Mouse (Mus musculus) brain, adult 10 weeks (tissue): ENCODE data around the gene Syce1. TPM values are rescaled to one million over a fixed set of nuclear protein-coding genes. Genes with fewer than 3 reads are reported as not detected.

ENCODE experiments used
- polyA plus RNA-seq: library from polyadenylated mRNA; stranded (reverse); fragments of 350-450 nt; fragmentation: Illumina TruSeq; extraction: RNeasy Lipid Tissue Mini Kit (QIAGEN cat#74804); gene quantifications from one replicate; pipeline ENCODE4 v1.2.3, GENCODE M21; 2015; ENCODE audit warnings: low read depth, low replicate concordance

The Syce1 gene
- polyA plus RNA-seq, result 0.52 TPM

DNA sequence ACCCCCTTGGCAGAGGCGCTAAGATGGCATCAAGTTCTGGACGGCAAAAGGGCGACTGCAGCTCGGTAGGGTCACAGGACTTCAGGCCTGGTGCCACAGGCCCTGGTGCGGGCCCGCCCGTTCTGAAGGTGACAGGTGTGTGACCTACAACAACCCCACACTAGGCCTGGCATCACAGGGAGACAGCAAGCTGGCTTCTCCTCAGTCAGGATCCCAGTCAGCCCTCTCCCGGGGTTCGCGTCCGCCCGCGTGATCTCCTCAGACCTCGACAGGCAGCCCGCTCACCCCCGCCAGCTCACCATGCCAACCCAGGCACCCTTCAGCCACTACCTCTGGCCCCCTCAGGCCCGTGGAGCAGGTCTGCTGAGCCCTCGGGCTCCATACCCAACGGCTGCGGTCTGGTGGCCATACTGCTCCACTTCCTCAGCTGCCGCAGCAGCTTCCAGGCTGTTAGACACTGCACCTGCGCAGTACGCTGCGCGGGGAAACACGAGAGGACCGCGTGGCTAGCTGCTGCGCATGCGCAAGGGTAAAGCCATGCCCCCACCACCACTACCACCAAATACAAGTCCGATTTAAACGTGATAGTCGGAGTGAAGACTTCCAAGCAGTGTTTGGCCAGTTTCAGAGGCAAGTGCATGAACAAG is at the start of gene Syce1:
TSS of gene Syce1 (minus strand) at position 447 of the 647 bp plus-strand sequence.

DNA sequence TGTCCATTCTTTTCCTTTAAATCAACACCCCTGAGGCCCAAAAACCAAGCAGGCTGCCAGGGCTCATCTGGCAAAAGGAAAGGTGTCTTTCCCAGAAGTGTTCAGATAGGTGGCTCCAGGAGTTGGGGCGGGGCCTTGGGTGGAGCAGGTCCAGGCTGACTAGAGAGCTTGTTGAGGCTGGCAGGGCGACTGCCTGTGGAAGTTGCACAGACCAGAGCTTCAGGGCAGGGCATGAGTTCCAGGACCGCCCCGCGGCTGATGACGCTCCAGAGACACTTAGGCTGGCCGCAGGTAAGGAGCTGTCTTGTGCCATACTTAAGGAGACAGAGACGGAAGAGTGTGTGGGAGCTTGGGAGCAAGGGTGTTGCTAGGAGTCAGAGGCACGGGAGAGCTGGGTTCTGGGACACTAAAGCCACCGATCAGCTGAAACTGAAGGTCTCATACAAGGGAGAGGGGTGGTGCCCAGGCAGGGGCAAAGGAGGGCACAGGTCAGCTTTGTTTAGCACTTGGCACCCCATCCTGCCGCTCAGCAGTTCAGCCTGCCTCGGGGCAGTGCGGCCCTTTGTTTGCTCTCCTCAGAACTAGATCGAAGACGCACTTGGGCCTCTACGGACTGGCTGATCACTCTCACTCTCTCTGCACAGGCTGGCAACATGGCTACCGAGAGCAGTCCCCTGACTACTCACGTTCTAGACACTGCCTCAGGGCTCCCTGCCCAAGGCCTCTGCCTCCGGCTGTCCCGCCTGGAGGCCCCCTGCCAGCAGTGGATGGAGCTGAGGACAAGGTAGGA is 47.5 kb upstream of the Syce1 start, which contains the start of gene Urah:
TSS of gene Urah (plus strand) at position 51 of the 790 bp plus-strand sequence.

DNA sequence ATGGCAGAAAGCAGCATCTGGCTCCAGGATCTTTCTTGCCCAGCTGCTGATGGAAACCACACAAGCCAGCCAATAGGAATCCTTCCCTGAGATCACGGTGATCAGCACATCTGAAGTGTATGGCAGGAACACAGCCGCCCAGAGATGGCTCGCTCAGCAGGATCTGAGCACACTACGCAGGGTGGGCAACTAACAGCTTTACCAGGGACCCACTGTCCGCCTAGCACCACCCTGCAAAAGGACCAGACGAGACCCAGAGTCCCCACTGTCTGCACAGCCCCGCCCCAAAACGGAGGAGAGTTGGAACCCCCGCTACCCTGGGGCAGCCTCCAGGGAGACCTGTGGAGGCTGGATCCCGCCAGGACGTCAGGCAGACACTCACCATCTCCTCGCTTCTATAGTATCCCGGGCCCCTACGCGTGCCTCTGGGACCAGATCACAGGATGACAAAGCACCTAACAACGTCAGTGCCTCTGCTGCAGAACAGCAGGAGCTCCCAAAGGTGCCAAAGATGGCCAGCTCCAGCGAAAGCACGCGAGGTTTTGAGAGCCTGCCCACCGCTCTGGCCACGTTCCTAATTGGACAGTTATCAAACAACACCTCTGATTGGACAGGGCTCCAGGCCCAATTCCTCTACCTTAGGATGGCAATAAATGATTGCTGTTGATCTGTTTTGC is 34.1 kb upstream of the Syce1 start, which contains the start of gene Zfp941:
TSS of gene Zfp941 (minus strand) at position 526 of the 677 bp plus-strand sequence.

DNA sequence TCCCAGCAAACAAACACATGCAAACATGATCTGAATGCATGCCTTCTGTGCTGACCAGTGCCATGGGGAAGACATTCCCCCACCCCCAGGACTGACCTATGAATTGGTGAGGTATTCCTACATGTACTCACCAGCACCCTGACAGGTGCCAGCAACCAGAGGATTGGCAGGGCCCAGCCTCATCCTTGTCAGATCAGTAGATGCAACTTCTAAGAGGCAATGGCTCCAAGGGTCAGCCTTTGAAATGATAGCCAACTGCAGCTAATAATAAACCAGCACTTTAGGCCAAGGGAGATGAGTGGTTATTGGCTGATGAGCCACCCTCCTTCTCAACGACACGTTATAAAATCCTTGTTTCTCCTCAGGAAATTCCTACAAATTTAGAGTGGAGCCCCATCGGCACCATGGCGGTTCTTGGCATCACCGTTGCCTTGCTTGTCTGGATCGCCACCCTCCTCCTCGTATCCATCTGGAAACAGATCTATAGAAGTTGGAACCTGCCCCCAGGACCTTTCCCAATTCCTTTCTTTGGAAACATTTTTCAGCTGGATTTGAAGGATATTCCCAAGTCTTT is 24.1 kb downstream of the Syce1 start, which contains the start of gene Cyp2e1:
TSS of gene Cyp2e1 (plus strand) at position 293 of the 574 bp plus-strand sequence.

Other genes starting within 250 kb of the Syce1 start
- gene Olfr538, start 220.0 kb downstream of the Syce1 start, polyA plus RNA-seq, result not detected
- gene Olfr46, start 186.6 kb downstream of the Syce1 start, polyA plus RNA-seq, result not detected
- gene Olfr61, start 158.9 kb downstream of the Syce1 start, polyA plus RNA-seq, result not detected
- gene Olfr53, start 141.4 kb downstream of the Syce1 start, polyA plus RNA-seq, result not detected
- not detected for gene Olfr539, start 127.9 kb downstream of the Syce1 start, polyA plus RNA-seq
- not detected for gene Olfr45, start 105.9 kb downstream of the Syce1 start, polyA plus RNA-seq
- not detected for gene Olfr541, start 90.6 kb downstream of the Syce1 start, polyA plus RNA-seq
- gene Cyp2e1, start 24.1 kb downstream of the Syce1 start, polyA plus RNA-seq, result 0.73 TPM
- gene Zfp941, start 34.3 kb upstream of the Syce1 start, polyA plus RNA-seq, result 21.9 TPM
- 1.6 TPM for gene Urah, start 47.2 kb upstream of the Syce1 start, polyA plus RNA-seq
- gene Scgb1c1, start 57.7 kb upstream of the Syce1 start, polyA plus RNA-seq, result not detected
- gene Odf3, start 60.0 kb upstream of the Syce1 start, polyA plus RNA-seq, result 0.28 TPM
- not detected for gene Gm45785, start 68.5 kb upstream of the Syce1 start, polyA plus RNA-seq
- gene Ric8a, start 69.1 kb upstream of the Syce1 start, polyA plus RNA-seq, result 66.6 TPM
- gene Bet1l, start 69.7 kb upstream of the Syce1 start, polyA plus RNA-seq, result 34.2 TPM
- 133 TPM for gene Psmd13, start 94.1 kb upstream of the Syce1 start, polyA plus RNA-seq
- 133 TPM for gene Sirt3, start 94.5 kb upstream of the Syce1 start, polyA plus RNA-seq
- 4.6 TPM for gene Cox8b, start 112.6 kb upstream of the Syce1 start, polyA plus RNA-seq
- gene Nlrp6, start 133.1 kb upstream of the Syce1 start, polyA plus RNA-seq, result 0.34 TPM
- 4.3 TPM for gene Pgghg, start 153.5 kb upstream of the Syce1 start, polyA plus RNA-seq
- not detected for gene Ifitm5, start 162.4 kb upstream of the Syce1 start, polyA plus RNA-seq
- not detected for gene Gm45717, start 168.1 kb upstream of the Syce1 start, polyA plus RNA-seq
- 31.6 TPM for gene Ifitm2, start 168.1 kb upstream of the Syce1 start, polyA plus RNA-seq
- 8.0 TPM for gene Ifitm1, start 179.4 kb upstream of the Syce1 start, polyA plus RNA-seq
- gene Ifitm3, start 222.9 kb upstream of the Syce1 start, polyA plus RNA-seq, result 39.7 TPM
- gene Ifitm6, start 230.1 kb upstream of the Syce1 start, polyA plus RNA-seq, result 1.1 TPM
- gene Gm17387, start 241.3 kb upstream of the Syce1 start, polyA plus RNA-seq, result not detected